Mouse (Mus musculus) forebrain, embryonic 13.5 days (tissue): ENCODE measurements around the gene a. TPM values are rescaled to one million over a fixed set of nuclear protein-coding genes. Genes with fewer than 3 reads are reported as not detected.

Experiments
- ATAC-seq: fragments of 200-750 bp; cut with Nextera tagmentation; 2 replicates; pipeline ENCODE4 v1.8.0; 2017
- H3K27ac ChIP-seq: fragments of 300-500 bp; sonication (generic); 2 replicates; pipeline ENCODE4 v1.5.1; 2015; ENCODE audit warnings: inconsistent platforms, mild to moderate bottlenecking, moderate library complexity
- H3K27me3 ChIP-seq: fragments of 300-500 bp; sonication (generic); 2 replicates; pipeline ENCODE4 v1.6.1; 2015; ENCODE audit warnings: mild to moderate bottlenecking, inconsistent platforms
- H3K36me3 ChIP-seq: fragments of 300-500 bp; sonication (generic); 2 replicates; pipeline ENCODE4 v1.6.1; 2015; ENCODE audit warnings: mild to moderate bottlenecking, inconsistent platforms; ENCODE audit not compliant: poor library complexity, severe bottlenecking
- H3K4me1 ChIP-seq: fragments of 300-500 bp; sonication (generic); 2 replicates; pipeline ENCODE4 v1.6.1; 2015; ENCODE audit warnings: inconsistent platforms
- H3K4me2 ChIP-seq: fragments of 300-500 bp; sonication (generic); 2 replicates; pipeline ENCODE4 v1.6.1; 2015; ENCODE audit warnings: inconsistent platforms, mild to moderate bottlenecking, moderate library complexity
- H3K4me3 ChIP-seq: fragments of 300-500 bp; sonication (generic); 2 replicates; pipeline ENCODE4 v1.5.1; 2015; ENCODE audit warnings: mild to moderate bottlenecking, inconsistent platforms
- H3K9ac ChIP-seq: fragments of 300-500 bp; sonication (generic); 2 replicates; pipeline ENCODE4 v1.6.1; 2015; ENCODE audit warnings: mild to moderate bottlenecking, inconsistent platforms
- H3K9me3 ChIP-seq: fragments of 300-500 bp; sonication (generic); replicated peaks from 2 replicates; pipeline ENCODE4 v1.6.1; 2016; ENCODE audit warnings: inconsistent platforms
- WGBS: fragments of 180-500 bp; shearing (Covaris S2); methylation state at CpG from one replicate; pipeline ENCODE4 v1.1.7; 2015; 5-methylcytosine and 5-hydroxymethylcytosine counted together
- polyA plus RNA-seq: library from polyadenylated mRNA; unstranded; fragments of >200 nt; fragmentation: Nextera tagmentation; extraction: Ambion mirVana; gene quantifications from 2 replicates; pipeline ENCODE4 v1.2.1, GENCODE M21; 2015

a gene
- polyA plus RNA-seq, 1 experiment from 2014 or later: 0.49 TPM

DNA sequence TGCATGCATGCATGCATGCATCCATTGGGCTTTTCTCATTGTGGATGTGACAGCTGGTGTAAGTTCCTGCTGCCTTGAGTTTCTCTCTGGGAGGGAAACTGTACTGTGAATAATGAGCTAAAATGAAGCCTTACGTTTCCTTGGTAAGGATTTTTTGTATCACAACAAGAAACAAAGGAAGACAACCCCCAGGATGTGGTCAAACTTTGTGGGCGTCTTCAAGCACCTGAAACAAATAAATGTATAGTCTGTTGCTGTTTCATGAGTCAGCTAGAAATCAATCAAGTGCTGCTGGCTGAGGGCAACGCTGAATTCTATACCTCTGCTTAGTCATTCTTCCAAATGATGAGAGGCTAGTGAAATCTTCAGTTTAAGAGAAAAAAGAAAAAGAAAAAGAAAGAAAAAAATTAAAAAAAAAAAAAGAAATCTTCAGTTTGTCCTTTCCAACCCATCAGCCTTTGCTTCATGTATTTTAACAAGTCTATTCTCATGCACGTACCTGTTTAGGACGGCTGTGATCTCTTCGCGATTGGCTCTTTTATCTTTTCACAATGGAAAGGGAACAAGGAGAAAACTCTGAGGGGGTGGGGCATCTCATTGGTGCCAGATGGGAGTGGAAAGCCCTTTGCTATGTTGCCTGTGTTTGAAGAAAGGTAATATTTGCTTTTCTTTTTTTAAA is 288.4 kb downstream of the a start:
- Histone ChIP-seq H3K9ac (no peak overlapping the region), H3K4me2 (no peak overlapping the region), H3K27me3 (no peaks in the 10 kb centered on the region), H3K9me3 (no peaks in the 10 kb centered on the region), H3K36me3 (no peaks in the 10 kb centered on the region), H3K27ac (no peak overlapping the region), H3K4me3 (no peak overlapping the region), H3K4me1 (peaks cover 10% of the 10 kb centered on the region)
- WGBS: 24% methylated on average over 7 of the region's 7 CpGs
- no peak for ATAC-seq

- peaks cover 4% of the 10 kb centered on the region for H3K4me1 ChIP-seq
- no peak overlapping the region for H3K9ac ChIP-seq
- H3K27ac ChIP-seq: no peak overlapping the region
- no peak overlapping the region for H3K4me2 ChIP-seq
- H3K27me3 ChIP-seq: no peaks in the 10 kb centered on the region
- H3K9me3 ChIP-seq: no peaks in the 10 kb centered on the region
- WGBS: 79% methylated on average over 4 of the region's 4 CpGs
- ATAC-seq: no peak
- H3K4me3 ChIP-seq: no peak overlapping the region
- H3K36me3 ChIP-seq: no peaks in the 10 kb centered on the region
Measured at GRCm38 (mm10) chr2:155080179-155080530, 289.0 kb downstream of the a start.

- Histone ChIP-seq H3K4me3 (no peak overlapping the region), H3K27ac (no peak overlapping the region), H3K4me2 (no peak overlapping the region), H3K36me3 (no peaks in the 10 kb centered on the region), H3K27me3 (no peaks in the 10 kb centered on the region), H3K4me1 (no peaks in the 10 kb centered on the region), H3K9ac (no peak overlapping the region), H3K9me3 (no peaks in the 10 kb centered on the region)
- WGBS: 92% methylated on average over 3 of the region's 3 CpGs
- ATAC-seq: no peak
Measured at GRCm38 (mm10) chr2:155081056-155081455, 289.9 kb downstream of the a start.

DNA sequence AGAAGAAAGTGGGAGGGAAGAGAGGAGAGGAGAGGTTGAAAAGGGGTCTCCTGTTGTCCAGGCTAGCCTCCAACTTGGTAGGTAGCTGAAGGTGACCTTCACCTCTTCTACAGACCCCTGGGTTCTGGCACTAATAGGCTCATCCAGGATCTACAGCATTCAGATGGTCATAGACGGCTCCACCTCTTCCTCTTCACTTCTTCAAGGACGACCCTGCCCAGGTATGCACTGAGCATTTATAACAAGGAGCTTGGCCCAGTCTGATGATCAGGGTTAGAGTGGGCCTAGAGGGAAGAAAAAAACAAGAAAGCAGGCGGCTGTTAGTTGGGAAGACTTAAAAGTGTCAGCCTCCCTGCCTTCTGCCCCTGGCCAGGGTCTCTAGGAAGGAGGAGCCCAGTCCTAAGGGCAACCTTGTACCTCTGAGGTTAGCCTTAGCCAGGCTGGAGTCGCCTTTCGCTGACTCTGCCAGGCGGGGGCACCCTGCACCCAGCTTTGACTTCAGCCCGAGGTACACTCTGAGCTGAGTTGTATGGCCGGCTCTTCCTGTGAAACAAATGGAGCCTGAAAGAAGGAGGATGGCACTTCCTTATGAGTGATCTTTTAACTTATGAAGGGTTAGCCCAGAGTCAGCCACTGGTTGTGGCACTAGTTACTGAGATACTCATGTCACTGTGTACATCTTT is 291.1 kb downstream of the a start:
- no peak overlapping the region for H3K4me2 ChIP-seq
- H3K27me3 ChIP-seq: no peaks in the 10 kb centered on the region
- peak; percentile 43; the same call in 1 of the 2 replicates for ATAC-seq
- H3K4me3 ChIP-seq: no peak overlapping the region
- no peaks in the 10 kb centered on the region for H3K9me3 ChIP-seq
- WGBS: 25% methylated on average over 8 of the region's 8 CpGs
- H3K36me3 ChIP-seq: no peaks in the 10 kb centered on the region
- H3K9ac ChIP-seq: no peak overlapping the region
- H3K4me1 ChIP-seq: no peaks in the 10 kb centered on the region
- no peak overlapping the region for H3K27ac ChIP-seq

DNA sequence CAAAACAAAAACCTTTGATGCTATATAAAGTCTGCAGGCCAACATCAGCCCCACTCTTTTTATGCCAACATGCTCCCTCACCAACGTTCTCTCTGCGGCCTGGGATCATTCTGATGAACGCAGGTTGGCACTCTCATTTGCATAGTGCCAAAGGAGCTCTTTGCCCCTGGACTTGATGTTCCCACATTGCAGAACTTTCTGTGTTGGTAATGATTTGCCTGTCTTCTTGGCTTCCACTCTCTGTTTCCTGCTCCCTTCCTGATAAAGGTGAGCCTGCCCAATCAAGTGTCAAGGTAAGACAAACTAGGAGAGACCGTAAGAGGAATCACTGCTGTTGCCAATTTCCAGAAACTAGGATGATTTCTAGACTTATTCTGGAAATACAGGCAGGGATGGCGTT is 293.3 kb downstream of the a start:
- no peak for ATAC-seq
- Histone ChIP-seq H3K36me3 (no peaks in the 10 kb centered on the region), H3K4me2 (no peak overlapping the region), H3K9ac (no peak overlapping the region), H3K4me1 (no peaks in the 10 kb centered on the region), H3K27me3 (no peaks in the 10 kb centered on the region), H3K27ac (no peak overlapping the region), H3K4me3 (no peak overlapping the region), H3K9me3 (no peaks in the 10 kb centered on the region)
- WGBS: 86% methylated on average over 5 of the region's 5 CpGs

- no peaks in the 10 kb centered on the region for H3K27me3 ChIP-seq
- ATAC-seq: no peak
- no peak overlapping the region for H3K4me3 ChIP-seq
- H3K9me3 ChIP-seq: no peaks in the 10 kb centered on the region
- no peaks in the 10 kb centered on the region for H3K4me1 ChIP-seq
- no peaks in the 10 kb centered on the region for H3K36me3 ChIP-seq
- no peak overlapping the region for H3K27ac ChIP-seq
- WGBS: 91% methylated on average over 5 of the region's 5 CpGs
- no peak overlapping the region for H3K9ac ChIP-seq
- H3K4me2 ChIP-seq: no peak overlapping the region
Measured at GRCm38 (mm10) chr2:155086328-155086727, 295.1 kb downstream of the a start.

DNA sequence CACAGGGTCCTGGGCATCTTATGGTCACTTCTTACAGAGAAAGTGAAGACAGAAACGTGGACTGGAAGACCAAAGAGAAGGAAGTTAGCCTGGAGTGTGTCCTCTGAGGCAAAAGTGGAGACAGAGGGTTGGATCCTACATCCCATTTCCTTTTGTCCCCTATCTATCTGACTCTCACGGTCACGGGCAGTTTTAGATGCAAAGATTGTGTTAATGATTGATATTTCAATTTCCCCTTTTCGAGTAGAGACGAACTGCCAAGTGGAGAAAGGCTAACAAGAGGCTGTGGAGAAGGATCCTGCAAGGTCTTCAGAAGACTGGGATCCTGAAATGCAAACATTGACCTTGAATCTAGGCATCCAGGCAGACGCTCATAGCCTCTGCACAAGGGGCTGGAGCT is 297.1 kb downstream of the a start:
- ATAC-seq: no peak
- WGBS: 84% methylated on average over 6 of the region's 6 CpGs

DNA sequence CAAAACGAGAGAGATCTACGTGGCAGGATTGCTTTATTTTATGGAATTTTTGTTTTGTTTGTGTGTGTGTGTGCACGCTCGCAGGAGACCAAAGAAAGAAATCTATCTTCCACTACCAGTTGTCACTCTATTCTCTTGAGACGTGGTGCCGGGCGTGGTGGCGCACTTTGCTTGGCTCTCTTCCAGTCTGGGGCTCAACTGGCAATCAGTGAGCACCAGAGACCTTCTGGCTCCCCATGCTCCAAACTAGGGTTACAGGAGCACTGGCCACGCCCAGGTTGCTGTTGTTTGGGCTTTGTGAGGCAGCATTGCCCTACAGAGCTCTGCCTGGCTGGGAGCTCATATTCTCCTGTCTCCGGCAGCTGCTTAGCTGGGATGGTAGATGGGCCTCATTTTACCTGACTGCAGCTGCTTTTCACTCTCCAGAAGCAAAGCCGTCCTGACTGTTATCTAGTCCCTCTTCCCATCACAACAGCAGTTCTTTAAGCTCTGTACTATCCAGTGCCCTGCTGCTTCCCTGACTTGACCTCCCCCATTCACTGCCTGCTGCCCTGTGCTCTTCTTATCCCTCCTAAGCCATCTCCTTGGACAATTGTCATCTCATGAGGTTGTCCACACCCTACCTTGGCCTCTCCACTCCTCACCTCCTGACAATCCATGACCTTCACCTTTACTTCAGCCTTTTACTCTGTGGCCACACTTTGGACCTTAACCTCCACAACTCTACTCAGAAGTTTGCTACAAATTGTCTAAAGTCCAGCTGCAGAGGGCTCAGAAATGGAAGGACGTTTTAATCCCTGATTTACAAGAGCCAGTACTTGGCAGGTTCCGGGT is 299.9 kb downstream of the a start:
- no peak for ATAC-seq
- Histone ChIP-seq H3K9me3 (no peaks in the 10 kb centered on the region), H3K27me3 (no peaks in the 10 kb centered on the region), H3K27ac (no peak overlapping the region), H3K36me3 (no peaks in the 10 kb centered on the region), H3K4me2 (no peak overlapping the region), H3K4me1 (no peaks in the 10 kb centered on the region), H3K4me3 (no peak overlapping the region), H3K9ac (no peak overlapping the region)
- 64% methylated on average over 13 of the region's 13 CpGs for WGBS

More for the DNA sequence above, 297.1 kb downstream of the a start:
- Histone ChIP-seq H3K36me3 (no peaks in the 10 kb centered on the region), H3K4me2 (no peak overlapping the region), H3K4me1 (no peaks in the 10 kb centered on the region), H3K9ac (no peak overlapping the region), H3K9me3 (no peaks in the 10 kb centered on the region), H3K27me3 (no peaks in the 10 kb centered on the region), H3K27ac (no peak overlapping the region), H3K4me3 (no peak overlapping the region)

GRCm38 (mm10) chr2:155091743-155092075 is 300.5 kb downstream of the a start:
- Histone ChIP-seq H3K4me2 (no peak overlapping the region), H3K27ac (no peak overlapping the region), H3K36me3 (no peaks in the 10 kb centered on the region), H3K9me3 (no peaks in the 10 kb centered on the region), H3K4me1 (no peaks in the 10 kb centered on the region), H3K4me3 (no peak overlapping the region), H3K9ac (no peak overlapping the region), H3K27me3 (no peaks in the 10 kb centered on the region)
- WGBS: 88% methylated on average over 3 of the region's 3 CpGs
- ATAC-seq: no peak

GRCm38 (mm10) chr2:155093418-155093817 is 302.2 kb downstream of the a start:
- ATAC-seq: no peak
- H3K9me3 ChIP-seq: no peaks in the 10 kb centered on the region
- H3K27ac ChIP-seq: no peak overlapping the region
- H3K36me3 ChIP-seq: no peaks in the 10 kb centered on the region
- no peaks in the 10 kb centered on the region for H3K27me3 ChIP-seq
- no peaks in the 10 kb centered on the region for H3K4me1 ChIP-seq
- WGBS: 57% methylated on average over 4 of the region's 4 CpGs
- no peak overlapping the region for H3K9ac ChIP-seq
- no peak overlapping the region for H3K4me2 ChIP-seq
- no peak overlapping the region for H3K4me3 ChIP-seq

- Histone ChIP-seq H3K27me3 (no peaks in the 10 kb centered on the region), H3K36me3 (no peaks in the 10 kb centered on the region), H3K27ac (no peak overlapping the region), H3K4me1 (no peaks in the 10 kb centered on the region), H3K4me3 (no peak overlapping the region), H3K9me3 (no peaks in the 10 kb centered on the region), H3K9ac (no peak overlapping the region), H3K4me2 (no peak overlapping the region)
- WGBS: 86% methylated on average over 9 of the region's 9 CpGs
- no peak for ATAC-seq
Measured at GRCm38 (mm10) chr2:155098720-155099380, 307.6 kb downstream of the a start.

GRCm38 (mm10) chr2:155099421-155099820 is 308.2 kb downstream of the a start:
- WGBS: 73% methylated on average over 7 of the region's 7 CpGs
- no peak for ATAC-seq
- no peak overlapping the region for H3K4me2 ChIP-seq

More at GRCm38 (mm10) chr2:155099421-155099820, 308.2 kb downstream of the a start:
- no peak overlapping the region for H3K9ac ChIP-seq
- no peak overlapping the region for H3K4me3 ChIP-seq
- no peaks in the 10 kb centered on the region for H3K4me1 ChIP-seq
- no peaks in the 10 kb centered on the region for H3K9me3 ChIP-seq
- no peak overlapping the region for H3K27ac ChIP-seq
- no peaks in the 10 kb centered on the region for H3K27me3 ChIP-seq
- no peaks in the 10 kb centered on the region for H3K36me3 ChIP-seq
